In genomic region chr11:26100077-26100476, GRCm38 (mm10) we compare ENCODE assay signal across 10 mouse cellular contexts.
"Had no signal": no experiment of that assay in that cellular context is flagged by ENCODE, and none has a peak within 500 bp of the region (broad histone marks: within the 10 kb centered on the region; RNA-seq: fewer than 3 reads in every experiment).

No protein-coding gene starts in this region.

- H3K27ac ChIP-seq: kidney, embryonic 15.5 days; limb, embryonic 13.5 days; liver, embryonic 14.5 days; midbrain, embryonic 13.5 days; stomach, postnatal 0 days had no signal

- H3K4me3 ChIP-seq: kidney, embryonic 15.5 days; limb, embryonic 13.5 days; midbrain, embryonic 13.5 days had no signal

- DNase-seq: kidney, postnatal 14 days; layer of hippocampus, postnatal 36 days; left cerebral cortex, postnatal 4 days; lung, adult 18-20 months; thymus, postnatal 14 days had no signal

- H3K9ac ChIP-seq: kidney, embryonic 15.5 days; limb, embryonic 13.5 days; liver, embryonic 14.5 days; midbrain, embryonic 13.5 days had no signal

- H3K9me3 ChIP-seq: kidney, embryonic 15.5 days; limb, embryonic 13.5 days; midbrain, embryonic 13.5 days had no signal

- ATAC-seq: midbrain, embryonic 13.5 days had no signal

- H3K27me3 ChIP-seq: kidney, embryonic 15.5 days; midbrain, embryonic 13.5 days had no signal

- H3K36me3 ChIP-seq: kidney, embryonic 15.5 days; limb, embryonic 13.5 days; midbrain, embryonic 13.5 days had no signal

- H3K4me1 ChIP-seq: kidney, embryonic 15.5 days had no signal

- H3K4me2 ChIP-seq: kidney, embryonic 15.5 days; limb, embryonic 13.5 days; midbrain, embryonic 13.5 days had no signal
